Mouse (Mus musculus) spleen, postnatal 10 days (tissue): ENCODE measurements around the gene Phykpl.
"Not testable (repeated sequence)": the region's sequence is repeated elsewhere in the genome, so short reads cannot be mapped to it uniquely, and the experiment has no call there.

ENCODE experiments used
- DNase-seq, 2 experiments: peaks; one replicate each; pipeline ENCODE4 v3.0.0; 2021 to 2022; ENCODE audit warnings: low spot score in 2 of 2

Gene Phykpl

DNA sequence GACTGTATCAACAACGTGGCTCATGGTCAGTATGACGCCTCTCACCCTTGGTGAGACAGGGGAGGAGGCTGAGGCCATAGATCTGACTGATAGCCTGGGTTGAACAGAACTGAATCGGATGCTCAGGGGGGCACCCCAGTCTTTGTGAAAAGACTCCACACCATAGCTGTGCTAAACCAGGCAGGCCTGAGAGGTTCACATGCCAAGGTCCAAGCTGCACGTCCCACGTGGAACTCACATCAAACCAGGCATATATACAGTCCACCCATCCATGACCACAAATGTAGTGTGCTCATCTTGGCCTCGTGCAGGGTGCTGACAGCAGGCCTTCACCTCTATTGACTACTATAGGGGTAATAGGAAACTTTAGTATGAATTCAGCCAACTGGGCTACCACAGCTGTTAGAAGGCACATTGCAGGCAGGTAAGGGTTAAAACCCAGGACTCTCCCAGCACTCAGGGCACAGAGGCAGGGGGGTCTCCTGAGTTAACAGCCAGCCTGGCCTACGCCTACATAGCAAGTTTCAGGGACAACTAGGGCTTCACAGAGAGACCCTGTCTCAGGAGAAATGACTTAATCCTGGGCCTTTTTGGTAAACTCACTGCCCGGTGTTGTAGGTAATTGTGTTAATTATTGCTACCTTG, 1.2 kb downstream of the Phykpl start:
- no peak for DNase-seq

DNA sequence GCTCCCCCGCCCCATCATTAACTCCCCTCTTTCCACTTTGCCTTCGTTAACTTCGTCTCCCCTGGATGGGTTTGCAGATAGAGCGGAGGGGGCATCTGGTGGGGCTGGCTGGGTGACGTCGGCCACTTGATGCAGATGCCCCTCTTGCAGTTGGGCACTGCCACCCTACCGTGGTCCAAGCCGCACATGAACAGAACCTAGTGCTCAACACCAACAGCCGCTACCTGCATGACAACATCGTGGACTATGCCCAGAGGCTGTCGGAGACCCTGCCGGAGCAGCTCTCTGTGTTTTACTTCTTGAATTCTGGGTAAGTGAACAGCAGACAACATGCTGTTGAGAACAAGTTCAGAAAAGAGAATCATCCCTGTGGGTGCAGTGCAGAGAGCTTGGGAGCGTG, 1.9 kb downstream of the Phykpl start:
- no peak for DNase-seq

DNA sequence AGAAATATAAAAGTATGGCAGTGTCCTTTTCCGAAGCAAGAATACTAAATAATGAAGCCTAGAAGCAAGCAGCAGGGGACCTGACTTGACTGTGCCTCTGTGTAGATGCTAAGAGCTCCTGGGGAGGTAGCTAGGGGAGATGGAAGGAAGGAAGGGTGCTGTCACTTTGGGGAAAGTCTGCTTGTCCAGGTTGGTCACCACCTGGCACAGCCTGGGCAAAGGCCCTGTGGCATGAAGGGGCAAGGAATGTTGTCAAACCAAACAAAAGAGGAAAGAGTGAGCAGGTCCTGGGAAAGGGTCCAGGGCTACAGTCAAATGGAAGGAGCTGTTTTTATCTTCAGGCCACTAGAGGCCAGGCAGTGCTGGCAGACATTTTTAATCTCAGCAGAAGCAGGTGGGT, 2.5 kb downstream of the Phykpl start:
- DNase-seq, result no peak

DNA sequence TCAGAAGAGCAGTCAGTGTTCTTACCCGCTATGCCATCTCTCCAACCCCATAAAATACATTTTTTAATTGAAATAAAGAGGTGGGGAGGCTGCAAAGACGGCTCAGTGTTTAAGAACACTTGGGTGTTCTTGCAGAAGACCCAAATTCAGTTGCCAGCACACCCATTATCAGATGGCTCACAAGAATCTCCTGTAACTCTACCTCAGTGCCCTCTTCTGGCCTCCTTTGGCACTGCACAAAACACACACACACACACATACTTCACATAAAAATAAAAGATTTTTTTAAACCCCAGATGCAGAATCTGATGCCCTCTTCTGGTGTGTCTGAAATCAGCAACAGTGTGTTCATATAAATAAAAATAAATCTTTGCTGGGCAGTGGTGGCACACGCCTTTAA, 4.3 kb downstream of the Phykpl start:
- DNase-seq, result no peak

DNA sequence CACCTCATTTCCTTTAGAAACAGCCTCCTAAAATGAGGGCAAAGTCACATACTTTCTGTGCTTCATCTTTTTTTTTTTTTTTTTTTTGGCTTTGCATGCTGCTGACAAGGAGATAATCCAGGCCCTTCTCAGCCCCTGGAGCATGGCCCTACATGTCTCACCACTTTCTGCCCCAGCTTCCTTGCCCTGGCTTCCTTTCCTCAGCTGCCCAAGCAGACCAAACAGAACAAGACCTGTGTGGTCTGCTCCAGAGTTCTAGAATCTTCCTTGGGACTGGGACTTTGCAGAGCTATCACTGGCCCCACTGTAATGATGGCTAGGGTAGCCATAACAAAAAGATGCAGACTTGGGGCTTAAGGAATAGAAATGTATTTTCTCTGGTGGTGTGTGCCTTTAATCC, 5.4 kb downstream of the Phykpl start:
- no peak for DNase-seq

DNA sequence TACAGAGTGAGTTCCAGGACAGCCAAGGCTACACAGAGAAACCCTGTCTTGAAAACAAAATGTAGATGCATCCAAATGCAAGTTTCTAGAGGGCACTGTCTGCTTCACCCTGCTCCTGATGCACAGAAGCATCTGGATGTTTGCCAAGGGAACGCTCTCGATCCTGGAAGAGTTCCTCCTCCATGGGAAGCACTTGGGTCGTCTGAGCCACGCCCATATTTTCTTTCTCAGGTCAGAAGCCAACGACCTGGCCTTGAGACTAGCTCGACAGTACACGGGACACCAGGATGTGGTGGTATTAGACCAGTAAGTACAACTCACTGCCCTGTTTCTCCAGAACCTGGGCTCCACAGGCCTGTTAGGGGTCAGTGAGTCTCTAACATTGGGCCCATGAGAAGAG, 6.6 kb downstream of the Phykpl start:
- DNase-seq, result no peak

DNA sequence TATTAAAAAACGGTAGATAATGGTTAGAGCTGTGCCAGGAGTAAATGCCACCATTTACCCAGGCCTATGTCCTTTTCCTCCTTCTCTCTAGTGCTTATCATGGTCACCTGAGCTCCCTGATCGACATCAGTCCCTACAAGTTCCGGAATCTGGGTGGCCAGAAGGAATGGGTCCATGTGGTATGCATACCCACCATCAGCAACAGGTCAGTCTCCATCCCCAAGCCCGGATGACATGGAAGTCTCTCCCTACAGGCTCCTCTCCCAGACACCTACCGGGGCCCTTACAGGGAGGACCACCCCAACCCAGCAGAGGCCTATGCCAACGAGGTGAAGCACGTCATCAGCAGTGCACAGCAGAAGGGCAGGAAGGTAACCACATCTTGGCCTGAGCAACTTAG, 7.4 kb downstream of the Phykpl start:
- no peak for DNase-seq

DNA sequence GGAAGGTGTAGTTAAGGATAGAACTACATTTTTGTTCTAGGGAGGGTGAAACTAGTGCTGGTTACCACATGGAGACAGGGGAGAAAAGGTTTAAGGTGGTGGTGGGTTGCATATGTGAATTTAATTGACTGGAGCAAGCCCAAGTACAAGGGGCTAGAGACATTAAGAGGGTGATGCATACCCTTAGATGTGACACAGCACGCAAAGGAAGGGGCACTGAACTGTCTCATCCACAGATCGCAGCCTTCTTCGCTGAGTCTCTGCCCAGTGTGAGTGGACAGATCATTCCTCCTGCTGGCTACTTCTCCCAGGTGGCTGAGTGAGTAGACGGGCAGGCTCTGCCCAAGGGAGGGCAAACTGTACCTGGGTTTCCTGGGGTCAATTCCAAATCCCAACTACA, 8.8 kb downstream of the Phykpl start:
- no peak for DNase-seq

DNA sequence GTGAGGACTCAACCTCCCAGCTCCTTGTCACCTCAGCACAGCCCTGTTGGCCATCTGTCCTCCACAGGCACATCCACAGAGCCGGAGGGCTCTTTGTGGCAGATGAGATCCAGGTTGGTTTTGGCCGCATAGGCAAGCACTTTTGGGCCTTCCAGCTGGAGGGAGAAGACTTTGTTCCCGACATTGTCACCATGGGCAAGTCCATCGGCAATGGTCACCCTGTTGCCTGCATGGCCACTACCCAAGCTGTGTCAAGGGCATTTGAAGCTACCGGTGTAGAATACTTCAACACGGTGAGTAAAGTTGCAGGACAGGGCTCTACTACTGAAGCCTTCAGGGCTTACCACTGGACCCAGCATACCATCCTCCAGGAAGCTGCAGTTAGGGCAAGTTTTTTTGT, 9.3 kb downstream of the Phykpl start:
- no peak for DNase-seq

DNA sequence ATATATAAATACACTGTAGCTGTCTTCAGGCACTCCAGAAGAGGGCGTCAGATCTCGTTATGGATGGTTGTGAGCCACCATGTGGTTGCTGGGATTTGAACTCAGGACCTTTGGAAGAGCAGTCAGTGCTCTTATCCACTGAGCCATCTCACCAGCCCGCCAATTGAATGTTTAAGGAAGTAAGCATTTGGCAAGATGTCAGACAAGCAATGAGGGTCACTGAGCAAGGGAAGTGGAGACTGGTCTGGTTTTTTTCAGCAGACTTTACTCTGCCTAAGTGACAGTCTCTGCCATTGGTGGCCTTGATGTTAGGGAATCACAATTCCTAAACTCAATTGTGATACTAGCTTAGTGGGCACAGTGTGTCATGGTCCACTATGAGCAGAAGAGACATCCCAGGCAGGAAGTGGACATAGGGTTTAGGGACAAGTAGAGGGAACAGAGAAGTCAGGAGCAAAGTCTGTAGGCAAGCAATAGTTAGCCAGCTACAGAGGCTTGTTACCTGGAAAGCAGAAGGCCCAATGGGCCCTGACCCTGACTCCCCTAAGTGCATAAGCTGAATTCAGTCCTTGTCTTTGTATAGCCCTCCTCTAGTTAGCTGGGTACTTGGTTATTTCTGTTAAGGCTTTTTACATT, 10.3 kb downstream of the Phykpl start:
- DNase-seq, result no peak

DNA sequence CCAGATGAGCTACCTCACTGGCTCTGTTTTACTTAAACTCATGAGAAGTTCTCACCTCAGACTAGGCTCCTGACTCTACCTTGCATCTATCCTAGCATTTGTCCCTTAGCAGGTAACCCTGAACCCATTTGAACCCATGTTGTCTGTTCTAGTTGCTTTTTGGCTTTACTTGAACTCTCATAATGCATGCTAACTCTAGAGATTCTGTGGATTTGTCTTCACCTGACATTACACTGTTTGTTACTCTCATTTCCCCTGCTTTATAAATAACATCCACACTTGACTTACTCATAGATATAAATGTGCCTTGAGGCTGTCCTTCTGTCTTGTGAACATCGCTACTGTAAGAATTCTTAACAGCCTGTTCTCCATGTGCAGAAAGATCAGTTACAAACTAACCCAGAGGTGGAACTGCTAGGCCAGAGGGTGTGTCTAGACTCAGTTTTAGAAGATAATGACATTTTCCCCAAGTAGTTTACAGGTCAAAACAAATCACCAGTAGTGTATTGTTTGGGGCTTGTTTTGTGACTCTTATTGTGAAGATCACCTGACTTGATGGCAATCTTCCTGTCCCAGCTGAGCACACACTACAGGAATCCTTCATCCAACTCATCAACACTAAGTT, 11.0 kb downstream of the Phykpl start:
- no peak for DNase-seq

DNA sequence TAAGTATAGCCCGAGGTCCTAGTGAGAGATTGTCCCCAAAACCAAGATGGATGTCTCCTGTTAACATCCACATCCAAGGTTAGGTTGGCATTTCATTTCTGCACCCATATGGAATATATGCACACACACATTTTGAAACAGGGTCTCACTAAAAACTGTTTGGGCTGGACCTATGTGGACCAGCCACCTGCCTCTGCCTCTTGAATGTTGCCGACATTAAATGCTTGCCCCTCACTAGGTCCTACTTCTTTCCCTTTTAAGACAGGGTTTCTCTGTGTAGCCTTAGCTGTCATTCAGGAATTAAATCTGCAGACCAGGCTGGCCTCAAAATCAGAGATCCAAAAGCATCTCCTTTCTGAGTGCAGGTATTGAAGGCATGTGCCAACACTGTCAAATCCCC, 13.0 kb downstream of the Phykpl start:
- no peak for DNase-seq

DNA sequence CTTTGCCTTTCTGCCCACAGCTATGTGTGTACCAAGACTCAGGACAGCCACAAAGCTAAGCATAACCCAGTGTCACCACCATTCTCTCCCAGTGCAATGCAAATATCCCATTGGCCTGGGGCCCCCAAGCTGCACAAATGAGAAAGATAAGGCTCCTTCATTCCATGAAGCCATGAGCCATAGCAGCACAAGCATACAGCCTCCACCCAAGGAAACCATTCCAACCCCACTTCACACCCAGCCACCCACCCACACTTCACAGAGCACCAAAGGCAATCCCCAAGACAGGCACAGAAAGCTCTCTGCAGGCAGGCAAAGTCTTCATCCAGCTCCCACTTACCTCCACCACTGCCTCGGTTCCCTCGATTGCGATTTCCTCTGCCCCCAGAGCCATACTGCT, 17.7 kb downstream of the Phykpl start:
- DNase-seq, result no peak

DNA sequence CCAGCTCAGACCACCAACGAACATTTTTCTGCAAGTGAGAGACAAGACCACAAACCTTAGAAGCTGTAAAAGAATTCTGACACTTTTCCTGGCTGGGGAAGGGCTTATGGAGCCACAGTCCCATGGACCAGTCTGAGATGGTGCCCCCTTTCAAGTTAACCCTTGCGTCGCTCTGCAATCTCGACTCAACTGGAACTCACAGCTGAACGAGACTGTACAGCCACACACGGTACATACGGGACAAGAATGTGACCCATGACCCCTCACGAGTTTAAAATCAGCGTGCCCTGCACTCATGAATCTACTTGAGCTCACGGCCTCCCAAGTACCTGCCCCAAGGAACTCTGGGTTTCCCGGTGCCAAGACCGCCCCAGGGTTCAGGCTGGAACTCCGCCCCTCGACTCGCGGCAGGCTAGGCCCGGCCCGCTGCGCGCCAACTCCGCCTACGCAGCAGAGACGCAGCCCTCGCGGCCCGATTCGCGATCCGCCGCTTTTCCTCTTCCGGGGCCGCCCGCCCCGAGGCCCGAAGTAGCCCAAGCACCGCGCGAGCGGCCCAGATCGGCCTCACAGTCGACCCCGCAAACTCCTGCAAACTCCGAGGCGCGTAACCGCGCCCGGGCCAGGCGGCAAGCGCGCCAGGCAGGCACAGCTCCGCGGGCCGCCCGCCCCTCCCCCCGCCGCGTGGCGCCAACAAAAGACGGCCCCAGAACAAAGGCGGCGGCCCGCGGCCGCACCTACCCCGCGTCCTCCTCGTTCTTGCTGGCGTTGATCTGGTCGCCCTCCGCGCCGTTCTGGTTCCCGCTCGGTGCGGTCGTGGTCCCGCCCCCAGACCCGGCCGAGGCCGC, 21.3 kb downstream of the Phykpl start:
- peak; percentile 82 to 91 for DNase-seq

DNA sequence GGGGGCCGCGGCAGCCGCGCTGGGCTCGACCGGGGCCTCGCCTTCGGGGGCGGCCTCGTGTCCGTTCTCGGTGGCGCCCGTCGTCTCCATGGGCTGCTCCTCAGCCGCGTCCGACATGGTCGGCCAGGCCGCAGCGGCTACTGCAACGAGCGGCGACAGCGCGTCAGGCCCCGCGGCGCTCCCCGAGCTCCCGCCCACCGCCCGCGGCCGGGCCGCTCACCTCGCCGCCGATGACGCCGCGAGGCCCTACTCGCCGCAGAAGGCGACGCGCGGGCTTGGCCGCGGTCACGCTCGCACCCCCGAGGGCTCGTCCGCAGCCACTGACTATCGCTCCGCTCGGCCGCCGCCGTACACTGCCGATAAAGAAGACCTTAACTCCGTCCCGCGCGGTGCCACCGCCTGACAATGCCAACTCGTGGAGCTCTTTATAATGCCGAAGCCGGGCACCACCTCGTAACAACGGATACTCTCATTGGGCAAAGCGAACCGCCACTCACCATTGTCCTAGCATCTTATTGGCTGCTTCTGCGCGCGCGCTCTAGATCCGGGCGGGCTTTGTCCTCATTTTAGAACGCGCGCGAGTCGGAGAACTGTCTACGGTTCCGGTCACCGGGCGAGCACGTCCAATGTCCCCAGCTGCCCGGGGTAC, 22.0 kb downstream of the Phykpl start, which contains the start of gene Hnrnpab:
Gene Hnrnpab, minus strand, starts transcription at position 401 of the 649 bp plus-strand sequence.
- peak; percentile 95 for DNase-seq

DNA sequence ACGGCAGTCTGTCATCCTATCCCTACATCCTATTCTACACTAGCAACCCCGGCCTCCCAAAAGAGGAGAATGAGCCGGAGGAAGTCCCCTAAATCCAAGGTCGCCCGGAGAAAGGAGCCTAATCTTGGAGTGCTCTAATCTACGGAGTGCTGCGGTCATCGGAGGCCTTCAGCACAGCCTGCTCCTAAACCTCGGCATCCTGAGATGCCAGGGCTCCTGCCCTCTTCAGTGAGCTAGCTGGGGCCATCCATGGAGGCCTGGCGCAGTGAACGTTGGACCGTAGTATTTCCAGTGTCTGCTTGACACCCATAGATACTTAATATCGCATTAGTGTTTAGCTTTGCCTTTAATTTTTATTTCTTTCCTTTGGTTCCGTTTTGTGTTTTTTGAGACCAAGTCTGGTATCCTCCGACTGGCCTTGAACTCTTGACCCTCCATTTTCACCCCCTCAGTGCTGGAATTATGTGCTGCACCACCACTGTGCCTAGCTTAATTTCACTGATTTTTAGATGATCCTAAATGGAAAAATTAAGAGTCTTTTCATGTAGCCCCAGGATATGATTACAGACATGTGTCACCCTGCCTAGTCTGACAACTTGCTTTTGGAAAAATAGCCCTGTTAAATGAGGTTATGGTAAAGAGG, 22.7 kb downstream of the Phykpl start:
- DNase-seq, result no peak

DNA sequence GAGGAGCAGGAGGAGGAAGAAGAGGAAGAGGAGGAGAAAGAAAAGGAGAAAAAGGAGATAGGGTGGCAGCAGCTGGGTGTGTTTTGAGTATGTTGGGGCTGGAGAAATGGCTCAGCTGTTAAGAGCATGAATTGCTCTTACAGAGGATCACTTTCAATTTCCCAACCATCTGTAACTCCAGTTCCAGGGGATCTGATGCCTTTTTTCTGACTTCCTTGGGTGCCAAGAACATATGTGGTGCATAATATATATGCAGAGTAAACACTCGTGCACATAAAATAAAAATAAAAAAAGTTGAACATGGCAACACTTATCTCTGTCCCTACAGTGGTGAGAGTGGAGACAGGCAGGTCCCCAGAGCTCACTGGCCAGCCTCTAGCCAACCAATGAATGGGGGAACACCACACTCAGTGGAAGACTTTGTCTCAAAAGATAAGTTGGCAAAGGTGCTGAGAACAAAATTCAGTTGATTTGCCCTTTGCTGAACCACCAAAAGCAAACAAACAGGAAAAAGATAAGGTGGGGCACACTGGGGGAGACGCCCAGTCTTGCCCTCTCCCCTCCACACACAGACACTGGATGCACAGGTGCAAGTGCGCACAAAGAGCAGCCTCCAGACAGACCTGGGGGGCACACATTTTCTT, 24.8 kb downstream of the Phykpl start:
- DNase-seq, result no peak

DNA sequence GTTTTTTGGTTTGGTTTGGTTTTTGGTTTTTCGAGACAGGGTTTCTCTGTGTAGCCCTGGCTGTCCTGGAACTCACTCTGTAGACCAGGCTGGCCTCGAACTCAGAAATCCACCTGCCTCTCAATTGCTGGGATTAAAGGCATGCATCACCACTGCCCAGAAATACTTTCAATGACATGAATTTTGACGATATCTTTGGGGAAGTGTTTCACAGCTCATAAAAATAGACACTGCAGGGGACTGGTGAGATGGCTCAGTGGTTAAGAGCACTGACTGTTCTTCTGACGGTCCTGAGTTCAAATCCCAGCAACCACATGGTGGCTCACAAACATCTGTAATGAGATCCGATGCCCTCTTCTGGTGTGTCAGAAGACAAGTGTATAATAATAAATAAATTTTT, 25.4 kb downstream of the Phykpl start:
- DNase-seq, result not testable (repeated sequence)

DNA sequence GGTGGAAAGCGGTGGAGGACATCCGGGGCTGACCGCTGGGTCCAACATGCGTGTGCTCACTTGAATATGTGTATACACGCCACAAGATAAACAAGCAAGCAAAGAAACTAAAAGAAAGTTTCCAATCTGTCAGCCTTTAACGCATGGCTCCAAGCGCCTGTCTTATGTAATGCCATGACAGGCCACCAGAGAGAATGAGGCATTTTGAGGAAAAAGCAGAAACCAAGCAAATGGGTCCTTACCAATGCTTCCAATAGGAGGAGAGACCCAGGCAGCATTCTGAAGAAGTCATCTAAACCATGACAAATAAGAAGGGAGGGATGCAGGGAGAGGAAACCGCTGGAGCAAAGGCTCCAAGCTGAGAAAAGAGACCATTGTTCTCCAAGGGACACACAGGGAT, 29.7 kb downstream of the Phykpl start:
- no peak for DNase-seq

DNA sequence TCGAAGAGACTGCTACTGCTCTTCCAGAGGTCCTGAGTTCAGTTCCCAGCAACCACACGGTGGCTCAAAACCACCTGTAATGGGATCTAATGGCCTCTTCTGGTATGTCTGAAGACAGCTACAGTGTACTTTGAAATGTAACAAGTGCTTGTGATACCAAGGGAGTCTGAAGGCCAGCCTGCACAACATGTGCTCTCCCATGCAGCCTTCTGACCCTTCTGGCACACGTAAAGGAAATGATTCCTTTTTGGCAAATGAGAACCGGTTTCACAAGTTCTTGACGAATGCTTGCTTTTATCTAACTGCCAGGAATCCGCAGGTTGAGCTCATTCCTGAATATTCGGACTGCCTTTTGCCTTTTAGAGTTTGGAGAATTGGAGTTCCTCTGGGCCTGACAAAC, 30.6 kb downstream of the Phykpl start:
- DNase-seq, result no peak

DNA sequence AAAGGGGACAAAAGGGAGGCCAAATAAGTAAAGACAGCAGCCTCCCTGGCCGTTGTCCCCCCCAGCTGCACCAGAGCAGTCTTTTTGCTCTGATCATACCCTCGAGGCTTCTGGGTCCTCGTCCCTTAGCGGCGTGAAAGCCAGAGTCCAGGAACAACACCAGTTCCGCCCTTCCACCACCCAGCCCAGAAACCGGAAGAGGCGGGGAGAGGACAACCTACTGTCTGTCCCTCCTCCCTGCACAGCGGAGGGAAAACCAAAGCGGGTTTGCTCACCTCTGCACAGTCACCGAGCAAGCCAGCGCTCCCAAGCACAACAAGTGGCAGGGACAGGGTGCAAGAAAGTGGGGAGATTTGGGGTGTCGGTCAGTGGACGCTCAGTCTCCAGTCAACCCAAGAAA, 31.0 kb downstream of the Phykpl start:
- DNase-seq, result peak; percentile 67 to 80
